Mouse (Mus musculus): ENCODE measurements around the gene Rassf1. TPM values are rescaled to one million over a fixed set of nuclear protein-coding genes. Genes with fewer than 3 reads are reported as not detected.
A peak's percentile ranks its signal among the peaks of the same experiment; 100 is the strongest.

Rassf1 gene
- polyA plus RNA-seq, 1 experiment from 2014 or later, result 44.2 TPM

DNA sequence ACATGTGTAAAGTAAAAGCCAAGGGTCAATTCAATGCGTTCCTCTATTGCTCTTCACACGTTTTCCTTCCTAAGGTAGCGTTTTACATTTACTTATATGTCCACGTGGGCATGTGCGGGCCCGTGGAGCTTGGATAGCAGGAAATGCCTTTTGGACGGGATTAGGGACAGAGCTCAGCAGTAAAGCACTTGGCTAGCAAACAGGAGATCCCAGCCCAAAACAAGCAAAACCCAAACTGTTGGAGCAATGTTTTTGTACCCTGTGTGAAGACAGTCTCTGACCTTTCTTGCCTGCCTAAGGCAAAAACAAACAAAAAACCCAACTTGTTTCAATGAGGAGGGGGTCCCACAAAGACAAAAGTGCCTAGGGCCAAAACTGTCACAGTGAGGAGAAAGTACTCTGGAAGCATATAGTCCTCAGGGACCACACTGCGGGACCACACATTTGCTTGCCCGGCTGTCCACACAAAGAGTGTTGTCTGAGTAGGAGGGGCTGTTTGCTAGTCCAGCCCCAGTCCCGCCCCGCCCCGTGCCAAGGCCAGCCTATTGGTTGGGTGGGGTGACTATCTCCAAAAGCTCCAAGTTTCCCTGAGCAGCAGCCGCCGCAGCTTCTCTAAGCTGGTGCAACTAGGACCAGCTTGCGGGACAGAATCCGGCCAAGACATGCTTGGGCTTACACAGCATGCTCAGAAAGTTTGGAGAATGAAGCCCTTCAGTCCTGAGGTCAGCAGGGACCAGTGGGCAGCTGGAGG, 25.2 kb downstream of the Rassf1 start, which contains the start of gene Hyal1:
TSS of gene Hyal1 (plus strand) at position 571 of the 751 bp plus-strand sequence.
- Histone ChIP-seq H3K27me3 (ENCODE audit: control insufficient read depth, insufficient read depth, low read length) (no peaks in the 10 kb centered on the region), H3K4me1 (replicated peaks; ENCODE audit: control insufficient read depth, insufficient read depth) (peaks cover 8% of the 10 kb centered on the region), H3K4me2 (replicated peaks; ENCODE audit: low read depth) (peak within 1 kb of the TSS; percentile 69), H3K27ac (replicated peaks) (peak within 1 kb of the TSS; percentile 92), H3K9ac (ENCODE audit: low read length) (peak within 1 kb of the TSS; percentile 66), H3K9me3 (ENCODE audit: control insufficient read depth, low read length) (no peaks in the 10 kb centered on the region), H3K4me3 (ENCODE audit: low read depth, low read length) (peak within 1 kb of the TSS; percentile 47), H3K36me3 (ENCODE audit: control insufficient read depth, insufficient read depth, low read length) (peaks cover 6% of the 10 kb centered on the region; the same call in 1 of the 2 replicates)
- TF ChIP-seq CTCF (IDR thresholded peaks at IDR 0.05; ENCODE audit: low read depth) (no peak), EP300 (optimal IDR thresholded peaks at IDR 0.05) (no peak)
- ATAC-seq (ENCODE audit: low FRiP score, low TSS enrichment), result peak; percentile 68
- WGBS, result 9% methylated on average over 16 of the region's 16 CpGs
- peak; percentile 96 for DNase-seq (ENCODE audit: low spot score)

DNA sequence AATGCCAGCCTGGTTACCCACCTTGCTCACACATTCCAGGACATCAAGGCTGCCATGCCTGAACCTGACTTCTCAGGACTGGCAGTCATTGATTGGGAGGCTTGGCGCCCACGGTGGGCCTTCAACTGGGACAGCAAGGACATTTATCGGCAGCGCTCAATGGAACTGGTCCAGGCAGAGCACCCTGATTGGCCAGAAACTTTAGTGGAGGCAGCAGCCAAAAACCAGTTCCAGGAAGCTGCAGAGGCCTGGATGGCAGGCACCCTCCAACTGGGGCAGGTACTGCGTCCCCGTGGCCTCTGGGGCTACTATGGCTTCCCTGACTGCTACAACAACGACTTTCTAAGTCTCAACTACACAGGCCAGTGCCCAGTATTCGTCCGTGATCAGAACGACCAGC, 26.5 kb downstream of the Rassf1 start:
- Histone ChIP-seq H3K4me3 (ENCODE audit: low read depth, low read length) (peak overlapping the region; percentile 17), H3K4me1 (replicated peaks; ENCODE audit: control insufficient read depth, insufficient read depth) (peaks cover 8% of the 10 kb centered on the region), H3K9me3 (ENCODE audit: control insufficient read depth, low read length) (no peaks in the 10 kb centered on the region), H3K36me3 (ENCODE audit: control insufficient read depth, insufficient read depth, low read length) (no peaks in the 10 kb centered on the region), H3K9ac (ENCODE audit: low read length) (no peak overlapping the region), H3K27me3 (ENCODE audit: control insufficient read depth, insufficient read depth, low read length) (no peaks in the 10 kb centered on the region), H3K27ac (replicated peaks) (peak overlapping the region; percentile 92; the same call in 1 of the 2 replicates), H3K4me2 (replicated peaks; ENCODE audit: low read depth) (peak overlapping the region; percentile 69)
- DNase-seq (ENCODE audit: low spot score) (no peak), ATAC-seq (ENCODE audit: low FRiP score, low TSS enrichment) (no peak)
- WGBS, result 83% methylated on average over 10 of the region's 10 CpGs
- TF ChIP-seq EP300 (optimal IDR thresholded peaks at IDR 0.05), result no peak
- no peak for TF ChIP-seq CTCF (IDR thresholded peaks at IDR 0.05; ENCODE audit: low read depth)

- DNase-seq (ENCODE audit: low spot score), result no peak
- no peak for ATAC-seq (ENCODE audit: low FRiP score, low TSS enrichment)
- peak within 1 kb of the TSS; percentile 69 for H3K4me2 ChIP-seq (replicated peaks; ENCODE audit: low read depth)
- peak within 1 kb of the TSS; percentile 23 for H3K9ac ChIP-seq (ENCODE audit: low read length)
- TF ChIP-seq CTCF (IDR thresholded peaks at IDR 0.05; ENCODE audit: low read depth) (no peak), EP300 (optimal IDR thresholded peaks at IDR 0.05) (no peak)
- WGBS, result 65% methylated on average over 3 of the region's 3 CpGs
- peak within 1 kb of the TSS; percentile 96 for H3K27ac ChIP-seq (replicated peaks)
- peak within 1 kb of the TSS; percentile 17 for H3K4me3 ChIP-seq (ENCODE audit: low read depth, low read length)
- H3K36me3 ChIP-seq (ENCODE audit: control insufficient read depth, insufficient read depth, low read length), result no peaks in the 10 kb centered on the region
- no peaks in the 10 kb centered on the region for H3K27me3 ChIP-seq (ENCODE audit: control insufficient read depth, insufficient read depth, low read length)
- peaks cover 8% of the 10 kb centered on the region for H3K4me1 ChIP-seq (replicated peaks; ENCODE audit: control insufficient read depth, insufficient read depth)
- H3K9me3 ChIP-seq (ENCODE audit: control insufficient read depth, low read length), result no peaks in the 10 kb centered on the region
These were observed 27.2 kb downstream of the Rassf1 start, which contains the start of gene Naa80 for GRCm38 (mm10) chr9:107578587-107578986. Gene Naa80 (plus strand): TSS chr9:107578887.

DNA sequence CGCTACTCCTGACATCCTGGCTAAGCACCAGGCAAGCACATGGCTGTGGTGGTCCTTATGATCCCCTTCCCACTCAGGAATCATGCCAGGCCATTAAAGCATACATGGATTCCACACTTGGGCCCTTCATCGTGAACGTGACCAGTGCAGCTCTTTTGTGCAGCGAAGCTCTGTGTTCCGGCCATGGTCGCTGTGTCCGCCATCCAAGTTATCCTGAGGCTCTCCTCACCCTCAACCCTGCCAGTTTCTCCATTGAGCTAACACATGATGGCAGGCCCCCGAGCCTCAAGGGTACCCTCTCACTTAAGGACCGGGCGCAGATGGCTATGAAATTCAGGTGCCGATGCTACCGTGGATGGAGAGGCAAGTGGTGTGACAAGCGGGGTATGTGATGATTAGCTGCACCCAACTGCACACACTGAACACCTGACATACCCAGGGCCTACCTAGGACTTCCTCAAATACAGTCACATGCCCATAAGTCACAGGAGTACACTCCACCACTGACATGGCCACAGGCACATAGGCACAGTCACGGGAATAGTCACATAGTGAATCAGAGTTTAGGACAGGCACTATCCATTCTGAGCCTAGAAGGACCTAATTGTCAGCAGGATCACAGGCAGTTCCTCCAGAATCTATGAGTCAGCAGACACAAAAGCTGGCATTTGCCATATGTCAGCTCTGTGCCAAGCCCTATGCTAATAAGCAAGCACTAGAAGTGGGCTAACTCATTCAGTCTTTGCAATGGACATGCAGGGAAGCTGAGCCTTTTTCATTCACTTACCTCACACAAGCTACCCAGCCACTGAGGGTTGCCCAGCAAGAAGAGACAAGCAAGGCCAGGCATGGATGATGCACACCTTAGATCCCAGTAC, 27.9 kb downstream of the Rassf1 start:
- 91% methylated on average over 14 of the region's 14 CpGs for WGBS
- Histone ChIP-seq H3K36me3 (ENCODE audit: control insufficient read depth, insufficient read depth, low read length) (no peaks in the 10 kb centered on the region), H3K9me3 (ENCODE audit: control insufficient read depth, low read length) (no peaks in the 10 kb centered on the region), H3K27me3 (ENCODE audit: control insufficient read depth, insufficient read depth, low read length) (no peaks in the 10 kb centered on the region), H3K4me3 (ENCODE audit: low read depth, low read length) (no peak overlapping the region), H3K27ac (replicated peaks) (peak overlapping the region; percentile 96), H3K4me2 (replicated peaks; ENCODE audit: low read depth) (no peak overlapping the region), H3K4me1 (replicated peaks; ENCODE audit: control insufficient read depth, insufficient read depth) (peaks cover 8% of the 10 kb centered on the region), H3K9ac (ENCODE audit: low read length) (peak overlapping the region; percentile 23)
- no peak for ATAC-seq (ENCODE audit: low FRiP score, low TSS enrichment)
- TF ChIP-seq EP300 (optimal IDR thresholded peaks at IDR 0.05), result no peak
- TF ChIP-seq CTCF (IDR thresholded peaks at IDR 0.05; ENCODE audit: low read depth), result no peak
- no peak for DNase-seq (ENCODE audit: low spot score)

DNA sequence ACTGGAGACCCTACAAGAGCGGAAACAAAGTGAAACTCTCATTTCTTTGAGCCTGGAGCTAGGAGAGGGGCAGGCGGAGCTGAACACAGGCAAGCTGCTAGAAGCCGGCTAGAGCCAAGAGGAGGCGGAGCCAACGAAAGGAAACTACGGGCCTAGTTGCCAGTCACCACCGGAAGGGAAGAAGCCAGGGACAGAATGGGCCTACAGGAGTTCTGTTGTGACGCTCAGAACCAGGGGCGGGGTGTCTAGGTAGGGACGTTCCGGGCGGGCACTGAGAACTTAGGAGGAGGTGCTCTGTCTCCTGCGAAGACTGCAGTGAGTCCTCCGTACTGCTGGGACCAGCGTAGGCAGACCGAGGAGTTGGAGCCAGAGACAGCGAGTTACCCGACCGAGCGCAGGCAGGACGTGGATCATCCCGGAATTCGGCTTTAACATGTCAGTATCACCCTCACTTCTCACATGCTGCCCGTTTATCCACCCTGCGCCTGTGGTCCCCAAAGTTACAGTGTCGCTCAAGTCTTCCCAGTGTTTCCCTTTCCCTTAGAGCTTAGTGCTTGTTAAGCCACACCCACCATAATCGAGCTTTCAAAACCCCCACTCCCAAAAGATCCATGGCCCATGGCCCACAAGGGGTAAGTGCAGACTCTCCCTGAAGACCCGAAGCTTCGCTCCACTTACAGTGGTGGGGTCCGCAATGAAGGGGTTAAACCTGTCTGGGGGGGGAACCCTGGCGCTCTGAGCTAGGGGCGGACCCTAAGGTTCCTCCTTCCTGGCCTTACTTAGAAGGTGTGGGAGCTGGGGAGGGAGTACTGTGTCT, 29.4 kb downstream of the Rassf1 start, which contains the start of gene Hyal3:
TSS of gene Hyal3 (plus strand) at position 318 of the 817 bp plus-strand sequence.
- Histone ChIP-seq H3K4me2 (replicated peaks; ENCODE audit: low read depth) (peak within 1 kb of the TSS; percentile 92), H3K9ac (ENCODE audit: low read length) (peak within 1 kb of the TSS; percentile 77), H3K4me1 (replicated peaks; ENCODE audit: control insufficient read depth, insufficient read depth) (peaks cover 8% of the 10 kb centered on the region), H3K36me3 (ENCODE audit: control insufficient read depth, insufficient read depth, low read length) (no peaks in the 10 kb centered on the region), H3K27me3 (ENCODE audit: control insufficient read depth, insufficient read depth, low read length) (no peaks in the 10 kb centered on the region), H3K4me3 (ENCODE audit: low read depth, low read length) (peak within 1 kb of the TSS; percentile 60), H3K9me3 (ENCODE audit: control insufficient read depth, low read length) (no peaks in the 10 kb centered on the region), H3K27ac (replicated peaks) (peak within 1 kb of the TSS; percentile 96)
- DNase-seq (ENCODE audit: low spot score) (peak; percentile 92), ATAC-seq (ENCODE audit: low FRiP score, low TSS enrichment) (peak; percentile 75)
- TF ChIP-seq EP300 (optimal IDR thresholded peaks at IDR 0.05) (no peak), CTCF (IDR thresholded peaks at IDR 0.05; ENCODE audit: low read depth) (peak; percentile 2; the same call in 1 of the 2 replicates)
- WGBS, result 1% methylated on average over 32 of the region's 32 CpGs
